Mouse (Mus musculus): ENCODE data around the gene Gimap7.

Gene Gimap7

GRCm38 (mm10) chr6:48742422-48743351, 24.3 kb downstream of the Gimap7 start:
- no peak for DNase-seq

GRCm38 (mm10) chr6:48745490-48745889, 27.1 kb downstream of the Gimap7 start:
- DNase-seq = no peak

GRCm38 (mm10) chr6:48745959-48746889, 27.8 kb downstream of the Gimap7 start, which contains the start of gene Gimap5:
Gimap5 (plus strand) TSS chr6:48746197.
- no peak for DNase-seq

GRCm38 (mm10) chr6:48747091-48747966, 28.9 kb downstream of the Gimap7 start:
- no peak for DNase-seq

GRCm38 (mm10) chr6:48763567-48764270, 45.3 kb downstream of the Gimap7 start:
- DNase-seq = no peak

GRCm38 (mm10) chr6:48764496-48764895, 46.1 kb downstream of the Gimap7 start:
- DNase-seq = no peak

GRCm38 (mm10) chr6:48768178-48768869, 49.9 kb downstream of the Gimap7 start:
- no peak for DNase-seq

- no peak for DNase-seq
Observed at GRCm38 (mm10) chr6:48768933-48769332, 50.5 kb downstream of the Gimap7 start.

- no peak for DNase-seq
Observed at GRCm38 (mm10) chr6:48770696-48771095, 52.3 kb downstream of the Gimap7 start, which contains the start of gene Gimap3. Gimap3 (minus strand) TSS chr6:48770851.

- DNase-seq = peak; percentile 48
Observed at GRCm38 (mm10) chr6:48772030-48772429, 53.6 kb downstream of the Gimap7 start.

Data from cerebellum, adult 11-12 months (tissue).